Mouse (Mus musculus) kidney, postnatal 0 days (tissue): ENCODE measurements around the gene Tpst1. TPM values are rescaled to one million over a fixed set of nuclear protein-coding genes. Genes with fewer than 3 reads are reported as not detected.

Source experiments
- ATAC-seq: fragments of 200-750 bp; cut with Nextera tagmentation; replicated peaks from 2 replicates; pipeline ENCODE4 v1.8.0; 2017; ENCODE audit warnings: low read depth, moderate number of reproducible peaks, moderate TSS enrichment, moderate library complexity; ENCODE audit not compliant: low FRiP score
- DNase-seq: peaks from one replicate; pipeline ENCODE4 v3.0.0-alpha.2; 2016; ENCODE audit warnings: low spot score
- H3K27ac ChIP-seq: fragments of 300-500 bp; sonication (generic); 2 replicates; pipeline ENCODE4 v1.5.1; 2014; ENCODE audit warnings: mild to moderate bottlenecking
- H3K27me3 ChIP-seq: fragments of 300-500 bp; sonication (generic); 2 replicates; pipeline ENCODE4 v1.6.1; 2014; ENCODE audit warnings: low read length, mixed read lengths; ENCODE audit not compliant: insufficient read depth
- H3K36me3 ChIP-seq: fragments of 300-500 bp; sonication (generic); 2 replicates; pipeline ENCODE4 v1.6.1; 2014; ENCODE audit warnings: low read length, mixed read lengths; ENCODE audit not compliant: insufficient read depth
- H3K4me1 ChIP-seq: fragments of 300-500 bp; sonication (generic); replicated peaks from 2 replicates; pipeline ENCODE4 v1.6.1; 2014; ENCODE audit warnings: antibody characterized with exemption, low read length, mixed read lengths; ENCODE audit not compliant: insufficient read depth
- H3K4me2 ChIP-seq: fragments of 300-500 bp; sonication (generic); 2 replicates; pipeline ENCODE4 v1.6.1; 2014; ENCODE audit warnings: mild to moderate bottlenecking, low read length, moderate library complexity, mixed read lengths
- H3K4me3 ChIP-seq: fragments of 300-500 bp; sonication (generic); replicated peaks from 2 replicates; pipeline ENCODE4 v1.5.1; 2014; ENCODE audit warnings: low read depth, low read length
- H3K9ac ChIP-seq: fragments of 300-500 bp; sonication (generic); 2 replicates; pipeline ENCODE4 v1.6.1; 2014; ENCODE audit warnings: low read depth, low read length
- H3K9me3 ChIP-seq: fragments of 300-500 bp; sonication (generic); replicated peaks from 2 replicates; pipeline ENCODE4 v1.6.1; 2016; ENCODE audit warnings: low read length, inconsistent platforms, mixed read lengths
- CTCF ChIP-seq: IDR thresholded peaks from 2 replicates; pipeline ENCODE4 v1.5.1; 2016; ENCODE audit warnings: antibody characterized with exemption, low read depth, mild to moderate bottlenecking, moderate library complexity
- WGBS: fragments of 180-500 bp; shearing (Covaris S2); extraction: QIAGEN DNeasy Blood & Tissue Kit; methylation state at CpG from one replicate; pipeline ENCODE4 v1.1.7; 2014; 5-methylcytosine and 5-hydroxymethylcytosine counted together
- polyA plus RNA-seq: library from polyadenylated mRNA; unstranded; fragments of >200 nt; fragmentation: Nextera tagmentation; extraction: Ambion mirVana; gene quantifications from 2 replicates; pipeline ENCODE4 v1.2.1, GENCODE M21; 2015

Tpst1 gene
- polyA plus RNA-seq, 1 experiment from 2014 or later, result 66.5 TPM

DNA sequence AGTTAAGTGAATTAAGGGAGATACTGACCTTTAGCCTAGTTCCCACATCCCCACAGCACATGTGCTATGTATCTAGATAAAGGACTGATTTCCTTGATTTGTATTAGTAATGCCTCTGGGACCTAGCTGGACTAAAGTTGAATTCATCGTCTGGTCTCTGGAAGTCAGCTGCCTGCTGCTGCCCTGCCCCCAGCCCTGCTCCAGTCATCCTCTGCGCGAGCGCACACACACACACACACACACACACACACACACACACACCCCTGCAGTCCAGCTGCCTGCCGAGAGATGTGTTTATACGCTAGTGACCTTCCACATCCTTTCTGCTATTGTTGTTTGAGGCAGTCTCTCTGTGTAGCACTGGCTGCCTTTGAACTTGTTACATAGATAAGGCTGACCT, 47.8 kb downstream of the Tpst1 start:
- peak; percentile 72; the same call in 1 of the 2 replicates for ATAC-seq
- Histone ChIP-seq H3K9me3 (no peaks in the 10 kb centered on the region), H3K4me3 (no peak overlapping the region), H3K27me3 (no peaks in the 10 kb centered on the region), H3K9ac (no peak overlapping the region), H3K36me3 (no peaks in the 10 kb centered on the region), H3K27ac (no peak overlapping the region), H3K4me2 (no peak overlapping the region), H3K4me1 (0 out of 2 replicates have a peak, but pooled peaks cover 4% of the 10 kb centered on the region)
- WGBS, result 43% methylated on average over 6 of the region's 6 CpGs
- TF ChIP-seq CTCF, result no peak
- DNase-seq, result peak; percentile 65

DNA sequence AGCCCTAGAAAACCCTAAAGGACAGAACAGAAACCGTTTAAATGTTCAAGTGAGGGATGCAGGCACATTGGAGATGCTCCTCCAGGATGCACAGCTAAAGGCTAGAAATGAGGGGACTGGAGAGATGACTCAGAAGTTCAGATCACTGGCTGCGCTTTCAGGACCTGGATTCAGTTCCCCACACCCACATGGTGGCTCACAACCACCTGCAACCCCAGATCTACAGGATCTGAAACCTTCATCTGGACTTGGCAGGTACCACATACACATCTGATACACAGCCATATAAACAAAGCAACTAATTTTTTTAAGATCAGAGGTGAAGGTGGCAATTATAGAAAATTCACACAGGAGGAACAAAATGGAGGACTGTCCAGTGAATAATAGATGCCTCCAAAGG, 49.2 kb downstream of the Tpst1 start:
- no peak for ATAC-seq
- Histone ChIP-seq H3K27me3 (no peaks in the 10 kb centered on the region), H3K36me3 (no peaks in the 10 kb centered on the region), H3K27ac (no peak overlapping the region), H3K9me3 (no peaks in the 10 kb centered on the region), H3K4me3 (no peak overlapping the region), H3K9ac (no peak overlapping the region), H3K4me2 (no peak overlapping the region), H3K4me1 (0 out of 2 replicates have a peak, but pooled peaks cover 4% of the 10 kb centered on the region)
- 87% methylated on average over 2 of the region's 2 CpGs for WGBS
- no peak for DNase-seq
- no peak for TF ChIP-seq CTCF

DNA sequence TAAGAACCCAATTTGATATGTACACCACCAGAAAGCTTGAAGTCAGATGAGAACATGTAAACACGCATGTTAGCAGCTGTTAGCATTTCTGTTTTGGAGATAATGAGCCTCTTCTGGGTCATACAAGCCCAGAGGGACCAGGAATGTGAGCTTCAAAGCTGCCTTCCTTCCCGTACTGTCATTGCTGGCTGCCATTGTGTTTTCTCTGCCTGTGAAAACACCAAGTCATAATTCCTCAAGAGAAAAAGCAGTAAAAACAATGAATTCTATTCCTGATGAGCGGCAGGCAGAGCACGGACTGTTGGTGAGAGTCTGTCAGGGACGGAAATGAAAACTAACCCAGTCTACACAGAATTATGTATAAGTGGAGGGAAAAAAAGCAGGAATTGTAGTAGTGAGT, 51.1 kb downstream of the Tpst1 start:
- DNase-seq (peak; percentile 80), ATAC-seq (no peak)
- H3K4me2 ChIP-seq, result no peak overlapping the region
- H3K9me3 ChIP-seq, result no peaks in the 10 kb centered on the region
- WGBS, result 54% methylated on average over 5 of the region's 5 CpGs
- no peaks in the 10 kb centered on the region for H3K4me1 ChIP-seq
- 0 out of 2 replicates have a peak overlapping the region, but pooled peaks have one; percentile 54 for H3K27ac ChIP-seq
- no peak for TF ChIP-seq CTCF
- H3K27me3 ChIP-seq, result no peaks in the 10 kb centered on the region
- no peak overlapping the region for H3K9ac ChIP-seq
- no peaks in the 10 kb centered on the region for H3K36me3 ChIP-seq
- H3K4me3 ChIP-seq, result no peak overlapping the region

DNA sequence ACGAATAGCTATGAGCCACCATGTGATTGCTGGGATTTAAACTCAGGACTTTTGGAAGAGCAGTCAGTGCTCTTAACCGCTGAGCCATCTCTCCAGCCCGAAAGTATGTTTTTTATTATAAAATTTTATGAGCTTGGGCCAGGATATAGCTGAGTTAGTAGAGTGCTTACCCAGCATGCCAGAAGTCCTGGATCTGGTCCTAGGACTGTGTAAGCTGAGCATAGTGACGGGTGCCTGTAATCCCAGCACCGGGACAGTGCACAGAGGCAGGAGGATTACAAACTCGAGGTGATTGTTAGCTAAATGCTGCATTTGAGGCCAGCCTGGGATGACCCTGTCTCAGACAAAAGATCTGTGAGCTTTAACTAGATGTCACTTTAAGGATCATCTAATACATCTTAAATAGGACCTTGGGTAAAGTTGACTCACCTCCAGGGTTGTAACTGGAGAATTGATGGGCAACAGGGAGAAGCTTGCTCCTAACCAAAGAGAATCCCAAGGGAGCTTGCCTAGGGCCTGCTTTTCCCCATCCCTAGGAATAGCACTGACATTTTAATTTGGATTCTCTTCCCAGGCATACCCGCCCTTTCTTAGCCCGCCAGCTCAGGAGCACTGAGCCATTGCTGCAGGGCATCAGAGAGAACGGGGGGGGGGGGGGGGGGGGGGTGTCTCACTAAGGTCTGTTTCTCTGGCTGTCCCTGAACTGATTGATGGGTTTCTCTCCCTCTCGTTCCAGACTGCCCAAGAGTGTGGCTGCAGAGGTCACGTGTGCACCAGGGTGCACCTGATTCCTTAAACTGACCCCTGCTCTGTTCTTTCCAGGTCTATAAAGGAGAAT, 55.8 kb downstream of the Tpst1 start:
- WGBS, result 55% methylated on average over 11 of the region's 11 CpGs
- Histone ChIP-seq H3K9ac (no peak overlapping the region), H3K9me3 (no peaks in the 10 kb centered on the region), H3K27ac (no peak overlapping the region), H3K36me3 (no peaks in the 10 kb centered on the region), H3K27me3 (no peaks in the 10 kb centered on the region), H3K4me1 (no peaks in the 10 kb centered on the region), H3K4me2 (no peak overlapping the region), H3K4me3 (no peak overlapping the region)
- no peak for TF ChIP-seq CTCF
- no peak for DNase-seq
- peak; percentile 49; the same call in 1 of the 2 replicates for ATAC-seq

DNA sequence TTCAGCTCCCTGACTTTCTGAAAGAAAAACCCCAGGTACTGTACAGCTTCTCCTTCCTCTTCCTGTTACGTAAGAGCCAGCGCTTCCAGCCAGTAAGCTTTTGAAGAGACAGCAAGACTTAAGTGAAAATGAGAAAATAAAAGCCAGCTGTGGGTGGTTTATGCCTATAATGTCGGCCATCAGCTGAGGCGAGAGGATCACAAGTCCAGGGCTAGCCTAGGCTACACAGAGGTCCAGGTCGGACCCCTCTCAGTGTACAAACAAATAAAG, 56.3 kb downstream of the Tpst1 start:
- Histone ChIP-seq H3K27ac (no peak overlapping the region), H3K4me2 (no peak overlapping the region), H3K27me3 (no peaks in the 10 kb centered on the region), H3K4me3 (no peak overlapping the region), H3K36me3 (no peaks in the 10 kb centered on the region), H3K9ac (no peak overlapping the region), H3K9me3 (no peaks in the 10 kb centered on the region), H3K4me1 (no peaks in the 10 kb centered on the region)
- WGBS, result 82% methylated on average over 5 of the region's 5 CpGs
- ATAC-seq, result no peak
- no peak for TF ChIP-seq CTCF
- no peak for DNase-seq

DNA sequence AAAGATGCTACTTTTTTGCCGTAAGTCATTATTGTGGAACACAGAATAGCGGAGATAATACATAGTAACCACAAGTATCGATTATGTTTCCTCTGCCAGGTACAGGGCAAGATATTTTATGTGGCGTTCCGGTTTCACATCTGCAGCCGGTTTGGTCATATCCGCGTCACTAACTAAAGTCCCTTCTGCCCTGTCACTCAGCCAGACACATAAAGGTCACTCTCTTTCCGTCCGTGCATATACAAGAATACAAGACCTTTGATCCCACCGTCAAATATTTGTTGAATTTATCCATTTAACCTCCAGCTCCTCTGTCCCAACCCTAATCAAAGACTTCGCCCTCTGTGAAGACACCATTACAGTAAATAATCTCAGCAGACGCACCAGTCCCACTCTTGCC, 63.5 kb downstream of the Tpst1 start:
- DNase-seq (no peak), ATAC-seq (no peak)
- no peaks in the 10 kb centered on the region for H3K9me3 ChIP-seq
- H3K9ac ChIP-seq, result no peak overlapping the region
- WGBS, result 92% methylated on average over 13 of the region's 13 CpGs
- H3K36me3 ChIP-seq, result no peaks in the 10 kb centered on the region
- TF ChIP-seq CTCF, result no peak
- H3K27ac ChIP-seq, result no peak overlapping the region
- H3K4me3 ChIP-seq, result no peak overlapping the region
- H3K4me1 ChIP-seq, result no peaks in the 10 kb centered on the region
- no peaks in the 10 kb centered on the region for H3K27me3 ChIP-seq
- no peak overlapping the region for H3K4me2 ChIP-seq
